Mouse (Mus musculus) erythroblast, embryonic 14.5 days (primary cell): ENCODE results near the gene C1ql1. TPM values are rescaled to one million over a fixed set of nuclear protein-coding genes. Genes with fewer than 3 reads are reported as not detected.
A peak's percentile ranks its signal among the peaks of the same experiment; 100 is the strongest.

Experiments used
- H3K27me3 ChIP-seq: 2 replicates; pipeline ENCODE4 v1.6.1; 2012; ENCODE audit warnings: inconsistent platforms; ENCODE audit not compliant: control insufficient read depth
- H3K36me3 ChIP-seq: 2 replicates; pipeline ENCODE4 v1.6.1; 2012; ENCODE audit warnings: mild to moderate bottlenecking, inconsistent platforms; ENCODE audit not compliant: control insufficient read depth
- H3K4me1 ChIP-seq: 2 replicates; pipeline ENCODE4 v1.6.1; 2012; ENCODE audit warnings: inconsistent platforms; ENCODE audit not compliant: control insufficient read depth
- H3K4me3 ChIP-seq: replicated peaks from 2 replicates; pipeline ENCODE3; 2012; ENCODE audit warnings: moderate library complexity, mild to moderate bottlenecking, inconsistent platforms
- H3K9me3 ChIP-seq: 2 replicates; pipeline ENCODE4 v1.6.1; 2012; ENCODE audit warnings: low read length, inconsistent platforms, mixed read lengths; ENCODE audit not compliant: control insufficient read depth
- GATA1 ChIP-seq: IDR thresholded peaks from 2 replicates; pipeline ENCODE4 v1.6.1; 2012; ENCODE audit warnings: low read length, inconsistent platforms, mixed read lengths
- TAL1 ChIP-seq: IDR thresholded peaks from 3 replicates; pipeline ENCODE4 v1.6.1; 2012; ENCODE audit warnings: low read length, inconsistent platforms, mixed read lengths
- polyA plus RNA-seq: library from polyadenylated mRNA; stranded (reverse); fragments of >175 nt; gene quantifications from 2 replicates; pipeline ENCODE4 v1.2.3, GENCODE M21; 2012

C1ql1 gene
- not detected in 2 replicates for polyA plus RNA-seq

GRCm38 (mm10) chr11:102946265-102946991, at the start of gene C1ql1:
Gene C1ql1, minus strand, starts transcription at chr11:102946688.
- Histone ChIP-seq H3K9me3 (peaks cover 24% of the 10 kb centered on the region), H3K27me3 (peaks cover 95% of the 10 kb centered on the region), H3K4me3 (peak within 1 kb of the TSS; percentile 32), H3K4me1 (peaks cover 34% of the 10 kb centered on the region), H3K36me3 (no peaks in the 10 kb centered on the region)
- TF ChIP-seq TAL1 = no peak
- TF ChIP-seq GATA1 = no peak

- Histone ChIP-seq H3K27me3 (peaks cover 29% of the 10 kb centered on the region), H3K36me3 (peaks cover 40% of the 10 kb centered on the region), H3K9me3 (no peaks in the 10 kb centered on the region; the same call in 1 of the 2 replicates), H3K4me3 (no peak overlapping the region), H3K4me1 (peaks cover 18% of the 10 kb centered on the region)
- TF ChIP-seq GATA1 (no peak), TAL1 (no peak)
Observed at GRCm38 (mm10) chr11:102994952-102995351, 48.5 kb upstream of the C1ql1 start.

GRCm38 (mm10) chr11:102993420-102994029, 47.0 kb upstream of the C1ql1 start:
- H3K4me3 ChIP-seq = no peak overlapping the region
- H3K4me1 ChIP-seq = peaks cover 9% of the 10 kb centered on the region
- peaks cover 31% of the 10 kb centered on the region for H3K36me3 ChIP-seq
- H3K27me3 ChIP-seq = peaks cover 43% of the 10 kb centered on the region
- TF ChIP-seq TAL1 (no peak), GATA1 (no peak)
- no peaks in the 10 kb centered on the region; the same call in 1 of the 2 replicates for H3K9me3 ChIP-seq

DNA sequence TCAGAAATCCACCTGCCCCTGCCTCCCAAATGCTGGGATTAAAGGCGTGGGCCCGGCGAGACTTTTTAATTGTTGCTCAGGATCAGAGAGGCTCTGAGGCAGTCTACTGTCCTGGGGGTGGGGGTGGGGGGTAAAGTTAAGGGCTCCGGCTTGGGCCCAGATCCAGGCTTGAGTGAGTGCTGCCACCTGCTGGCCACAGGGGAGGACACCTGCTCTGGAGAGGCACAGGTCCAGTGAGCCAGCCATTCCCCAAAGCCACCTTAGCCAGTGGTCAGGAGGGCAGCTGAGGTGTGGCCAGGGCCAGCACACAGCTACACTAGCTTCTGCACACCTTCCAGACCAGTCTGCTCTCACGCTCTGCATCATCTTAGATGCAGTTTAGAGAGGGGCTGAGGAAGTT, 46.5 kb upstream of the C1ql1 start:
- no peaks in the 10 kb centered on the region; the same call in 1 of the 2 replicates for H3K9me3 ChIP-seq
- peaks cover 49% of the 10 kb centered on the region for H3K27me3 ChIP-seq

GRCm38 (mm10) chr11:102991681-102992080, 45.2 kb upstream of the C1ql1 start:
- TF ChIP-seq GATA1 = no peak
- no peak overlapping the region for H3K4me3 ChIP-seq
- H3K36me3 ChIP-seq = peaks cover 19% of the 10 kb centered on the region
- no peaks in the 10 kb centered on the region for H3K4me1 ChIP-seq
- no peaks in the 10 kb centered on the region; the same call in 1 of the 2 replicates for H3K9me3 ChIP-seq
- H3K27me3 ChIP-seq = peaks cover 56% of the 10 kb centered on the region

More for the DNA sequence above, 46.5 kb upstream of the C1ql1 start:
- Histone ChIP-seq H3K4me1 (peaks cover 3% of the 10 kb centered on the region), H3K4me3 (no peak overlapping the region), H3K36me3 (peaks cover 28% of the 10 kb centered on the region)
- no peak for TF ChIP-seq TAL1
- no peak for TF ChIP-seq GATA1

GRCm38 (mm10) chr11:102990152-102990663, 43.7 kb upstream of the C1ql1 start:
- H3K4me3 ChIP-seq = no peak overlapping the region

DNA sequence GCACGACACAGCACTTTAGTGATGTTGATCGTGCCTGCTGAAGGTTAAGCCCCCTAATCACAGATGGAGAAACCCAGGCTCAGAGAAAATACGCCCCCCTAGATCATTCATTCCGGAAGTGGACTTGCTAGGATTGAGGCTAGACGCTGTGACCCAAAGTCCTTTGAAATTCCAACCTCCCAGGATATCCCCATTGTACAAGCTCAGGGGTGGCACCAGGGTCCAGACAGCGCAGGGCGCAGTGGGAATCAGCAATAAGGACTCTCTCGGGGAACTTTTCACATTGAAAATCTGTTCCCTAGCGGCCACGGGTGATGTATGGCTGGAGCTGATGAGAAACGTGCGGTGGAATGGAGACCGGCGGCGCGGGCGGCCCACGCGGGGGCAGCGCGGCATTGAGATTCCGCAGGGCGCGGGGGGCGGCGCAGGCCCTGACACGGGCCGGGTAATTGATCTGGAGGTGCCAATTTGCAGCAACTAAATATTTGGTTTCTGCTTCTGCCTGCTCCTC, 43.2 kb upstream of the C1ql1 start:
- Histone ChIP-seq H3K4me3 (no peak overlapping the region), H3K36me3 (peaks cover 5% of the 10 kb centered on the region), H3K4me1 (no peaks in the 10 kb centered on the region), H3K27me3 (peaks cover 63% of the 10 kb centered on the region), H3K9me3 (no peaks in the 10 kb centered on the region; the same call in 1 of the 2 replicates)
- TF ChIP-seq GATA1 (no peak), TAL1 (no peak)

More at GRCm38 (mm10) chr11:102990152-102990663, 43.7 kb upstream of the C1ql1 start:
- H3K9me3 ChIP-seq = no peaks in the 10 kb centered on the region; the same call in 1 of the 2 replicates
- no peaks in the 10 kb centered on the region for H3K4me1 ChIP-seq
- TF ChIP-seq TAL1 (no peak), GATA1 (no peak)
- H3K27me3 ChIP-seq = peaks cover 63% of the 10 kb centered on the region
- peaks cover 11% of the 10 kb centered on the region for H3K36me3 ChIP-seq

- H3K27me3 ChIP-seq = peaks cover 39% of the 10 kb centered on the region
- H3K36me3 ChIP-seq = no peaks in the 10 kb centered on the region
- TF ChIP-seq GATA1 = no peak
- no peak for TF ChIP-seq TAL1
- no peak overlapping the region for H3K4me3 ChIP-seq
- H3K9me3 ChIP-seq = no peaks in the 10 kb centered on the region
- no peaks in the 10 kb centered on the region for H3K4me1 ChIP-seq
Observed at GRCm38 (mm10) chr11:102985160-102985559, 38.7 kb upstream of the C1ql1 start.

DNA sequence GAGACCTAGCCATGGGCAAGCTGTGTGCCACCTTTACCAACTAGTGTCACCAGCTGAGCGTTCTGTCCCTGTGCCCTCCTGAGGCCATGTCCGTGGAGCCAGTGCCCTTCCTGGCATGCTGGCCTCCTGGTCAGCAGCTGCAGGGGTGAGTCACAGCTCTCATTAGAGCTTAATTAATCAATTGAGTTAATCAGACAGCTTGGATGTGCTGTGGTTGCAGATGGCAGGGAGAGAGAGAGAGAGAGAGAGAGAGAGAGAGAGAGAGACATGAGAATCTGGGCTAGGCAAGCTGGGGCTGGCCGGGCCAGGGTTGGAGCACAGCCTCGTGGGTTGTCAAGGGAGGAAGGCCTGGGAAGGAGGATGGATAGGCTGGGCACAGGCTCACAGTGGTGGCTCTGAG, 38.1 kb upstream of the C1ql1 start:
- no peaks in the 10 kb centered on the region for H3K4me1 ChIP-seq
- H3K27me3 ChIP-seq = peaks cover 33% of the 10 kb centered on the region
- no peak overlapping the region for H3K4me3 ChIP-seq
- TF ChIP-seq GATA1 (no peak), TAL1 (no peak)
- no peaks in the 10 kb centered on the region for H3K36me3 ChIP-seq
- H3K9me3 ChIP-seq = no peaks in the 10 kb centered on the region
